Mouse (Mus musculus): Measurements from ENCODE around the gene Ppp1r14b. TPM values are rescaled to one million over a fixed set of nuclear protein-coding genes. Genes with fewer than 3 reads are reported as not detected.

Gene Ppp1r14b
- total RNA-seq, 2 experiments from 2014 or later: 141 to 236 TPM

DNA sequence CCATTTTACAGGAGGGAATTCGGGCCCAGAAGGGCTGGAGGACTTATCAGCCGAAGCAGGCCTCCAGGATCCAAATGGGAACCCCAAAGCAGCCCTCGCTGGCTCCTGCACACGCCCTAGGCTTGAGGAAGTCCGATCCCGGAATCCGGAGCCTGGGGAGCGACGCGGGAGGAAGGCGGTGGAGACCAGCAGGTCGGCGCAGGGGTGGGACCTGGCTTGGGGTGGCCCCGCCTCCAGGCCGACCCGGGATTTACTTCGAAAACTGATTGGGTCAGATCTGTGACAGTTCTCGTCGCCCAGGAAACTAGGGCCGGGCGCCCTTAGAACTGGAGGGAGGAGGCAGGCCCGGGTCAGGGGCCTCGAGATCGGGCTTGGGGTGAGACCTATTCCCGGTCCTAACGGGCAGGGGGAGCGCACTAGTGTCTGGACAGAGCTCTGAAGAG, 32.5 kb upstream of the Ppp1r14b start, which contains the start of gene Gpr137:
Gene Gpr137, minus strand, starts transcription at position 232 of the 443 bp plus-strand sequence.
- ATAC-seq (replicated peaks; ENCODE audit: poor library complexity): peak; percentile 77

GRCm38 (mm10) chr19:6942764-6943163, 32.0 kb upstream of the Ppp1r14b start:
- no peak for ATAC-seq (replicated peaks; ENCODE audit: poor library complexity)

- no peak for ATAC-seq (replicated peaks; ENCODE audit: poor library complexity)
Measured at GRCm38 (mm10) chr19:6943709-6944108, 31.1 kb upstream of the Ppp1r14b start.

DNA sequence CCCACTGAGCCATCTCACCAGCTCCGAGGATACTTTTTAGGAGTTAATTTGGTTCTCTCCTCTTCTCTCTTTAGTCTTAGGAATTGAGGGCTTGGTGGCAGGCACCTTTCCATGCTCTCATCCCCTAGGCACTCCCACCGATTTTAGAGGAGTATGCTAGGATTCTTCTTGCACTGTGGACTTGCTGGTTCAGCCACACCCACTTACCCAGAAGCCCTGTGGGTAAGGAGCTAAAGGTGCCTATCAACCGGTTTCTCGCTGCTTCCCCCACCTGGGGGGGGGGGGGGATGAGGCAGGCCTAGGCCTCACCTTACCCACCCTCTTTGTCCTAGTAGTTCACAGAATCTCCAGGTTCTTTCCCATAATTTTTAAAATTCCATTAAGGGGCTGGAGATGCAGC, 27.0 kb upstream of the Ppp1r14b start:
- ATAC-seq (replicated peaks; ENCODE audit: poor library complexity): no peak

DNA sequence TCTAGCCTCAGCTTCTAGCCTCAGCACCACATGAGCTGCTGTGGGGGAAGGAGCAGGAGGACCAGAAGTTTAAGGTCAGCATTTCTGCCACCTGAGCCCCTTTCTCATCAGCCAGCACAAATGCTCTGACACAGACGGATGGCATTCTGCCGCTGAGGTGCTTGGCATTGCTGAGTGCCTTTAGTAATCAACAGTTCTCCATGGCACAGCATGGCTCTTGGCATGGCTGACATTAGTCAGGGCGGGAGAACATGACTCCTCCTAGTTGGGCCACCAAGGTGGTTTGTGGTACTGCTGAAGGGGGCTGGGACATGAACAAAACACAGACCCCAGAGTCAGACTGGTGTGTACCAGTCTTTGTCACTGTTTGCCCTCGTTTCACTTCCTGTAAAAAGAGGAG, 26.6 kb upstream of the Ppp1r14b start:
- no peak for ATAC-seq (replicated peaks; ENCODE audit: poor library complexity)

GRCm38 (mm10) chr19:6949532-6949931, 25.2 kb upstream of the Ppp1r14b start:
- no peak for ATAC-seq (replicated peaks; ENCODE audit: poor library complexity)

GRCm38 (mm10) chr19:6949951-6950350, 24.8 kb upstream of the Ppp1r14b start:
- no peak for ATAC-seq (replicated peaks; ENCODE audit: poor library complexity)

DNA sequence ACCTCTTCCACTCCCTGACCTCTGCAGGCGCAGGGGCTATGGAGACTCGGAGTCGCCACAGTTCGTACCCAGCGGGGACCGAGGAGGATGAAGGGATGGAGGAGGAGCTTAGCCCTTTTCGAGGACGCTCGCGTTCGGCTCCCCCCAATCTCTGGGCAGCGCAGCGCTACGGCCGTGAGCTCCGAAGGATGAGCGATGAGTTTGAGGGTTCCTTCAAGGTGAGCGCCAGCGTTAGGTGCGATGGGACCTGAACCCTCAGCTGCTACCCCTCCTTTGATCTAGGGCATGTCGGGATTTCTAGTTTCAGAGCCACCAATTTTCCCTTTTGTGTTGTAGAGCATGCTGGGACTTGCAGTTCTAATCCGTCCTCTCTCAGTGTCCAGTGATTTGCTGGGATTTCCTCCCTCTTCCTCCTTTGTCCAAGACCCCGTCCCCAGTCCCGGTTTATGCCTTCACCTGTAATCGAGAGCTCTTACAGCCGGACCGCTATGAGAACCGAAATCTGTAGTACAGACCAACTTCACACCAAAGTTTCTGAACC, 24.1 kb upstream of the Ppp1r14b start:
- ATAC-seq (replicated peaks; ENCODE audit: poor library complexity): 0 out of 2 replicates have a peak, but pooled peaks have one; percentile 12

- peak; percentile 75 for ATAC-seq (replicated peaks; ENCODE audit: poor library complexity)
Measured at GRCm38 (mm10) chr19:6951381-6951968, 23.3 kb upstream of the Ppp1r14b start.

- peak; percentile 40 for ATAC-seq (replicated peaks; ENCODE audit: poor library complexity)
Measured at GRCm38 (mm10) chr19:6951994-6952711, 22.6 kb upstream of the Ppp1r14b start.

DNA sequence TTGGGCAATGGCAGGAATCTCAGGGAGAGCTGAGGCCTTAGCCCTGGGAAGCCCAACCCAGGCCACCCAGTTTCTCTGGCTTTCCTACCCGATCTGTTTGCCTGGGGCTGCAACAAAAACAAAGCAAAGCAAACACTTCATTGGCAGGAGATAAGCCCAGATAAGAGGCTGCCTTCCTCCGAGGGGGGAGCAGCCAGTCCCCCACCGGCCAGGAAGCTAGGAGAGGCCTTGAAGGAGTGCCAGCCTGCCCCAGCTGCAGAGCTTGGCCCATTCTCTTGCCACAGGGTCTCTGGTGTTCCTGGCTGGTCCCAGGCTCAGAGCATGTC, 22.1 kb upstream of the Ppp1r14b start:
- ATAC-seq (replicated peaks; ENCODE audit: poor library complexity): no peak

GRCm38 (mm10) chr19:6954046-6954445, 20.7 kb upstream of the Ppp1r14b start:
- ATAC-seq (replicated peaks; ENCODE audit: poor library complexity): no peak

- ATAC-seq (replicated peaks; ENCODE audit: poor library complexity): no peak
Measured at GRCm38 (mm10) chr19:6955424-6955823, 19.3 kb upstream of the Ppp1r14b start.

DNA sequence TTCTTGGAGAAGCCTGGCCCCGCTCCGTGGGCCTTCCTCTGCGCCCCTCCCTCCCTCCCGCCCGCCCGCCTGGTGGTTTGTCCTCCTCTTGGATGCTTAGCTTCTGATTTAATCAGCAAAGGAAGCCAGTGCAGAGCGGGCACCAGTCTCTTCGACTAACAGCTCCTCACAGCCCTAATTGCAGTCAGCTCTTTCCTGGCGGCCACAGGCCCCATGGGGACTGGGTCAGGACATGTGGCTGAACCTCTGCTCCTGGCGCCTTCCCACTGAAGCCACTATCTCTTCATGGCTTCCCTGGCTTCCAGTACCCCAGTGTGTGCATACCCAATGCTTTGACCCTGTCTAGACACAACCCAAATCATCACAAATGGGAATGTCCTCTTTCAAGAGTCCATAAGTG, 18.3 kb upstream of the Ppp1r14b start:
- ATAC-seq (replicated peaks; ENCODE audit: poor library complexity): no peak

DNA sequence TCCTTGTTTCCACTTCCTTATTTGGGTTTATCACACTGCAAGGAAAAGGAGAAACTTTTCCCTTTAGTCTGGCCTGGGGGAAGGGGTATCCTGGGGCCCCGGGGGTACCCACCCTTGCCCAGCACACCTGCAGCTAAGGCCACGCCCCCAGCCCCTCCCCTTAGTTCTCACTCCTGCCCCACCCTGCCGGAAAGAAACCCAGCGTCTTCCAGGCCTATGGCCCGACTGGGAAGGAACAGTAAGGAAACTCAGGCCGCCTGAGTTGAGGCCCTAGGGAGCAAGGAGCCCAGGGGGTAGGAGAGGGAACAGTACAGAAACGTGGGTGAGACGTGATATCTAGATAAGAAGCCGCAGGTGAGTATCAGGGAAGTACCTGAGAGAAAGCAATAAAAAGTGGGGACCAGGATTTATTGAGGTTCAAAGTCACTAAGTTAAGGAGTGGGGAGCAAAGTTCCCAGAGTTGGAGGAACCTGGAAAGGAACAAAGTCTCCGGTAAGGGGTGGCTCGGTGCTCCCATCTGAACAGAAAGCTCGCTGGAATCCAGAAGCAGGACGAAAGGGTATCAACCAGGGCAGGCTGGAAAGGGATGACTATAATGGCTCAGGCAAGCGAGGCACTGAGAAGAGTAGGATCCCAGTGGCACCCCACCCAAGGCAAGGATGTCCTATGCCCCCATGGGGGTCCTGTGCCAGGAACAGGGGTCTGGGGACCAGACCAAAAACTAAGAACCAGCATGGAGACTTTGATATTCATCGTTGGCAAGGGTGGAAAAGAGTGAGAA, 6.1 kb upstream of the Ppp1r14b start:
- no peak for ATAC-seq (replicated peaks; ENCODE audit: poor library complexity)

- no peak for ATAC-seq (replicated peaks; ENCODE audit: poor library complexity)
Measured at GRCm38 (mm10) chr19:6969291-6969664, 5.5 kb upstream of the Ppp1r14b start.

DNA sequence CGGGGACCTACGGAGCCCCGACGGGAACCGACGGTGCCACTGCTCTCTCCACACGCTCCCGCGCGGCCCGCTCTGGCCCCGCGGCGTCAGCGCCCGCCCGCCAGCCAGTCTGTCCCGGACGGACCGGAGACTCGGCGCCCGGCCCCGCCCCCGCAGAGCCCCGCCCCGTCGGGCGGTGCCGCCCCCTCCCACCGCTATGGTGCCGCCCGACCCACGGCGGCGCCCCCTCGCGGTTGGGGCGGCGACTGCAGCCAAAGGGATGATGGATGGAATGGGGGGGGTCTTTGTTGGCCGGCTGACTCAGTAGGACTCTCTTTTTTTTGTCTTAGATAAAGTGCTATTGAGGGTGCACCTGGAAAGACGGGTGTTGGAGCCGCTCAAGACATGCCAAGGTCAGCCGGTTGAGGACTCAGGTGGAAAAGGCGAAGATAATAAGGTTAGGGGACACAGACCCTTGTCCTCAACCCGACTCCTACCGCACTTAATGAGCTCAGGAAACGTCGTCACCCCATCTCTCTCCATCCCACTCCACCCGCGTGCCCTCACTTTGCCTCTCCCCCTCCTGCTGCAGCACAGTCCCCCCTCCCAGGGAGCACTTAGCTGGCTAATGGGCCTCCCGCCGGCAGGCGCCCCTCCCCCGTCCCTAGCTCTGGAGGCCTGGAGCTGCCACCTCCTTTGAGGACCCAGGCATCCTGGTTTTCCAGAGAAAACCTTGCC, 4.9 kb upstream of the Ppp1r14b start:
- peak; percentile 51 for ATAC-seq (replicated peaks; ENCODE audit: poor library complexity)

- ATAC-seq (replicated peaks; ENCODE audit: poor library complexity): no peak
Measured at GRCm38 (mm10) chr19:6970460-6971085, 4.2 kb upstream of the Ppp1r14b start.

- ATAC-seq (replicated peaks; ENCODE audit: poor library complexity): no peak
Measured at GRCm38 (mm10) chr19:6971644-6972043, 3.1 kb upstream of the Ppp1r14b start.

DNA sequence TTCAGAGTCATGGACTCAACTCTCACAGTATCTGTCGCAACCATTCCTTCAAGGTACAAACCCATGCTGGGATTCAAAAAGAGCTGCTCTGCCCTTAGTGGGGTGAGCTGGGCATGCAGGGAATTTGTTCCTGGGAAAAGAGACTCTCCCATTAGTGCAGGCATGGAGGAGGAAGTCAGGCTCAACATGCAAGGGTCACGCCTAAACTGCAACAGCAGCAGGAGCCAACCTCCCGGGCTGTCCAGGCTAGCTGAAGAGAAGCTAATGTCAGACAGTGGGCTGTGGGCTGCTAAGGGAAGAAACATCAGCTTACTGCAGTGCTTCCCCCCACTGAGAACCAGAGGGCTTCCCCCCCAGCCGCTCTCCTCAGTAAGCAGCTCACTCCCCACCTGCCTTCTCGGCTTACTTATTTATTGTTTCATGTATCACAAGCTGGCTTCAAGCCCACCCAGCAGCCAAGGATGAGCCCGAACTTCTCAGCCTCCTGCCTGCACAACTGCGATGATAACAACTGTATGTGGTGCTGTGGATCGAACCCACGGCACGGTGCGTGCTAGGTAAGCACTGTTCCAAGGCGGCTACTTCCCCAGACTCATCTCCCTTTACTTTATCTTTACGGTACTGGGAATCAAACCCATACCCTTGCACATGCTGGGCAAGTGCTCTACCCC, 2.4 kb upstream of the Ppp1r14b start:
- no peak for ATAC-seq (replicated peaks; ENCODE audit: poor library complexity)

All from megakaryocyte progenitor cell, adult 5-6 weeks (primary cell).